Mouse (Mus musculus) megakaryocyte-erythroid progenitor cell, adult 5-6 weeks (primary cell): ENCODE data around the gene Tecpr1. TPM values are rescaled to one million over a fixed set of nuclear protein-coding genes. Genes with fewer than 3 reads are reported as not detected.

Experiments
- ATAC-seq: replicated peaks from 2 replicates; pipeline ENCODE4 v1.8.0; 2016; ENCODE audit warnings: mild to moderate bottlenecking, inconsistent platforms; ENCODE audit not compliant: severe bottlenecking, poor library complexity, low FRiP score, low TSS enrichment
- total RNA-seq, 2 experiments: library from RNA; stranded (forward) in 1 of 2; stranded (reverse) in 1 of 2; fragments of 200-1000, 215-1000 nt in 1 of 2; fragments of >200 nt in 1 of 2; fragmentation: Nextera tagmentation in 1 of 2; gene quantifications; 2 replicates each; pipeline ENCODE4 v1.2.3; 2014 to 2017

The Tecpr1 gene
- total RNA-seq (2014; fragmentation: Nextera tagmentation) (3.8 and 9.4 TPM in 2 replicates), total RNA-seq (2017) (1.7 and 5.1 TPM in 2 replicates)

- ATAC-seq = peak; percentile 98
These were observed at the start of gene Tecpr1 for GRCm38 (mm10) chr5:144223503-144223862. Gene Tecpr1 (minus strand): TSS chr5:144223615.

- ATAC-seq = peak; percentile 29; the same call in 1 of the 2 replicates
These were observed 48.4 kb upstream of the Tecpr1 start for GRCm38 (mm10) chr5:144271772-144272171.

GRCm38 (mm10) chr5:144271118-144271517 is 47.7 kb upstream of the Tecpr1 start:
- no peak for ATAC-seq

- peak; percentile 28; the same call in 1 of the 2 replicates for ATAC-seq
These were observed 47.0 kb upstream of the Tecpr1 start for GRCm38 (mm10) chr5:144270420-144270819.

GRCm38 (mm10) chr5:144269926-144270325 is 46.5 kb upstream of the Tecpr1 start:
- ATAC-seq = no peak

GRCm38 (mm10) chr5:144267535-144268241 is 44.3 kb upstream of the Tecpr1 start:
- ATAC-seq = no peak

- no peak for ATAC-seq
These were observed 40.1 kb upstream of the Tecpr1 start for GRCm38 (mm10) chr5:144263496-144263895.

- ATAC-seq = no peak
These were observed 39.7 kb upstream of the Tecpr1 start for GRCm38 (mm10) chr5:144263082-144263481.

GRCm38 (mm10) chr5:144261829-144262228 is 38.4 kb upstream of the Tecpr1 start:
- no peak for ATAC-seq

GRCm38 (mm10) chr5:144261309-144261708 is 37.9 kb upstream of the Tecpr1 start:
- ATAC-seq = no peak

- ATAC-seq = no peak
These were observed 37.0 kb upstream of the Tecpr1 start for GRCm38 (mm10) chr5:144260464-144260863.

- no peak for ATAC-seq
These were observed 35.8 kb upstream of the Tecpr1 start for GRCm38 (mm10) chr5:144259228-144259627.

- no peak for ATAC-seq
These were observed 35.3 kb upstream of the Tecpr1 start for GRCm38 (mm10) chr5:144258687-144259086.

- no peak for ATAC-seq
These were observed 34.8 kb upstream of the Tecpr1 start for GRCm38 (mm10) chr5:144258131-144258611.

- no peak for ATAC-seq
These were observed 34.2 kb upstream of the Tecpr1 start for GRCm38 (mm10) chr5:144257451-144258110.

GRCm38 (mm10) chr5:144256888-144257287 is 33.5 kb upstream of the Tecpr1 start:
- no peak for ATAC-seq

GRCm38 (mm10) chr5:144256541-144256870 is 33.1 kb upstream of the Tecpr1 start:
- no peak for ATAC-seq

GRCm38 (mm10) chr5:144255632-144256540 is 32.5 kb upstream of the Tecpr1 start:
- ATAC-seq = peak; percentile 23; the same call in 1 of the 2 replicates

GRCm38 (mm10) chr5:144254811-144255631 is 31.6 kb upstream of the Tecpr1 start:
- peak; percentile 65 for ATAC-seq
